Mouse (Mus musculus): ENCODE results near the gene Sap30bp.

The Sap30bp gene

GRCm38 (mm10) chr11:116000607-116001006 lies 67.5 kb downstream of the Sap30bp start:
- no peak for DNase-seq (ENCODE audit: low spot score)

GRCm38 (mm10) chr11:116001725-116002124 lies 68.6 kb downstream of the Sap30bp start:
- DNase-seq (ENCODE audit: low spot score) = no peak

GRCm38 (mm10) chr11:116002894-116003293 lies 69.8 kb downstream of the Sap30bp start:
- no peak for DNase-seq (ENCODE audit: low spot score)

GRCm38 (mm10) chr11:116004186-116004823 lies 71.2 kb downstream of the Sap30bp start:
- DNase-seq (ENCODE audit: low spot score) = peak; percentile 36

- DNase-seq (ENCODE audit: low spot score) = peak; percentile 83
These were observed 72.0 kb downstream of the Sap30bp start for GRCm38 (mm10) chr11:116004840-116005700.

GRCm38 (mm10) chr11:116005701-116006419 lies 72.8 kb downstream of the Sap30bp start:
- DNase-seq (ENCODE audit: low spot score) = no peak

- no peak for DNase-seq (ENCODE audit: low spot score)
These were observed 74.2 kb downstream of the Sap30bp start for GRCm38 (mm10) chr11:116007095-116007850.

GRCm38 (mm10) chr11:116008411-116008810 lies 75.3 kb downstream of the Sap30bp start:
- no peak for DNase-seq (ENCODE audit: low spot score)

GRCm38 (mm10) chr11:116008832-116009375 lies 75.8 kb downstream of the Sap30bp start:
- no peak for DNase-seq (ENCODE audit: low spot score)

GRCm38 (mm10) chr11:116009661-116010060 lies 76.6 kb downstream of the Sap30bp start:
- no peak for DNase-seq (ENCODE audit: low spot score)

GRCm38 (mm10) chr11:116010146-116010545 lies 77.1 kb downstream of the Sap30bp start:
- no peak for DNase-seq (ENCODE audit: low spot score)

GRCm38 (mm10) chr11:116010948-116011347 lies 77.9 kb downstream of the Sap30bp start:
- no peak for DNase-seq (ENCODE audit: low spot score)

- DNase-seq (ENCODE audit: low spot score) = peak; percentile 72
These were observed 78.6 kb downstream of the Sap30bp start for GRCm38 (mm10) chr11:116011529-116012261.

- peak; percentile 93 for DNase-seq (ENCODE audit: low spot score)
These were observed 79.3 kb downstream of the Sap30bp start, which contains the start of gene Galk1 for GRCm38 (mm10) chr11:116012262-116012947. Galk1 (minus strand) TSS chr11:116012719.

GRCm38 (mm10) chr11:116014821-116015220 lies 81.7 kb downstream of the Sap30bp start:
- no peak for DNase-seq (ENCODE audit: low spot score)
